Mouse (Mus musculus) midbrain, embryonic 16.5 days (tissue): ENCODE data around the gene Zcchc8. TPM values are rescaled to one million over a fixed set of nuclear protein-coding genes. Genes with fewer than 3 reads are reported as not detected.
"Not testable (repeated sequence)": the region's sequence is repeated elsewhere in the genome, so short reads cannot be mapped to it uniquely, and the experiment has no call there.

Experiments
- ATAC-seq: fragments of 200-750 bp; cut with Nextera tagmentation; 2 replicates; pipeline ENCODE4 v1.8.0; 2017; ENCODE audit warnings: moderate TSS enrichment
- H3K27ac ChIP-seq: fragments of 300-500 bp; sonication (generic); 2 replicates; pipeline ENCODE4 v1.5.1; 2014; ENCODE audit warnings: mild to moderate bottlenecking, low read length, mixed read lengths
- H3K27me3 ChIP-seq: fragments of 300-500 bp; sonication (generic); 2 replicates; pipeline ENCODE4 v1.6.1; 2014; ENCODE audit warnings: low read depth, low read length, mixed read lengths; ENCODE audit not compliant: control insufficient read depth, insufficient read depth
- H3K36me3 ChIP-seq: fragments of 300-500 bp; sonication (generic); 2 replicates; pipeline ENCODE4 v1.6.1; 2014; ENCODE audit warnings: mild to moderate bottlenecking, low read length, moderate library complexity, mixed read lengths; ENCODE audit not compliant: control insufficient read depth, insufficient read depth
- H3K4me1 ChIP-seq: fragments of 300-500 bp; sonication (generic); 2 replicates; pipeline ENCODE4 v1.6.1; 2014; ENCODE audit warnings: mild to moderate bottlenecking, low read length, mixed read lengths; ENCODE audit not compliant: control insufficient read depth, insufficient read depth
- H3K4me2 ChIP-seq: fragments of 300-500 bp; sonication (generic); 2 replicates; pipeline ENCODE4 v1.6.1; 2014; ENCODE audit warnings: mild to moderate bottlenecking, low read length, mixed read lengths
- H3K4me3 ChIP-seq: fragments of 300-500 bp; sonication (generic); 2 replicates; pipeline ENCODE4 v1.5.1; 2014; ENCODE audit warnings: low read depth, mild to moderate bottlenecking, low read length, moderate library complexity, mixed read lengths
- H3K9ac ChIP-seq: fragments of 300-500 bp; sonication (generic); 2 replicates; pipeline ENCODE4 v1.6.1; 2014; ENCODE audit warnings: low read depth, low read length, mixed read lengths
- H3K9me3 ChIP-seq: fragments of 300-500 bp; sonication (generic); replicated peaks from 2 replicates; pipeline ENCODE4 v1.6.1; 2014; ENCODE audit warnings: mild to moderate bottlenecking, low read length, mixed read lengths; ENCODE audit not compliant: control insufficient read depth, poor library complexity, severe bottlenecking
- WGBS: fragments of 180-500 bp; shearing (Covaris S2); extraction: QIAGEN DNeasy Blood & Tissue Kit; methylation state at CpG from one replicate; pipeline ENCODE4 v1.1.7; 2014; 5-methylcytosine and 5-hydroxymethylcytosine counted together
- polyA plus RNA-seq: library from polyadenylated mRNA; unstranded; fragments of >200 nt; fragmentation: Nextera tagmentation; extraction: Ambion mirVana; gene quantifications from 2 replicates; pipeline ENCODE4 v1.2.1, GENCODE M21; 2015

The Zcchc8 gene
- 70.5 and 76.7 TPM in 2 replicates for polyA plus RNA-seq

DNA sequence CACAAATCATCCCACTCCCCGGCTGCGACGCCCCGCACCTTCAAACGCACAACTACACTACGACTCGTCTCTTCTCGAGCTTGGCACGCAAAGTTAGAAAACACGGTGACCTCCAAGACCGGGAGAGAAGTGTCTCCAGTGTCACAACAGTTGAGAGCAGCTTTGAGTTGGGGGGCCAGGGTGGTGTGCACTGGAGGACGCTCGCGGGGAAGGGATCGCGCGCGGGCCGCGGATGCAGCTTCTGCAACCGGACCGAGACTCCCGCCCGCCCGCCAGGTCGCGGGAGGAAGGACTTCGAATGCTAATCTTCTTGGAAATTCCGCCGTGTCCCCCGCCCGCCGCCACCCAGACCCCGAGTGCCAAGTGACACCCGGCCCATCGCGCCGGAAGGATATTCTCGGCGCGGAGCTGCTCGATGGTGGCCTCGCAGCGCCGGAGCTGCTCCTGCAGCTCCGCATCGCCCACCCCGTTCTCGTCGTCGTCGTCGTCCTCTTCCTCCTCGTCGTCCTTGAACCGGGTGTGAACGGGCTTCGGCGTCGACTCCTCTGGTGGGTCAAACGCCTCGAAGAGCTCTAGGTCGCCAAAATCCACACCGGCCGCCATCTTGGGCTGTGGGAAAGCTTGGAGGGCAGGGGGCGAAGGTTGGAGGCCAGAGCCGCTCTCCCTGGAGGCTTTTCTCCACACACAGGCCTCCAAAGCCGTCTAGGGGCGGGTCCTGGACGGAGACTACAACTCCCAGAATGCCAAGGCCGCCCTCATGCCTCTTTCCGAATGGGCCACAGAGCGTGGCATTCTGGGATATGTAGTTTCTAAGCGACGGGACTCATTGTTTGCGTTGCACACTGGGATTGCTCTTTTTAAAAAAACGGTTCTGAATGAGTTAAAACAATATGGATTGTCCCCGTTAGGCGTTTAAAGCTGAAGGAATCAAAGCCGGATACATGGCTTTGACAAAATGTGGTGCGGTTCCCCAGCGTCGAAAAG is at the start of gene Zcchc8:
Zcchc8 (minus strand) TSS at position 773 of the 984 bp plus-strand sequence.
- H3K9ac ChIP-seq, result peak within 1 kb of the TSS; percentile 68
- no peaks in the 10 kb centered on the region for H3K36me3 ChIP-seq
- H3K4me1 ChIP-seq, result peaks cover 27% of the 10 kb centered on the region
- WGBS, result under 1% methylated on average over 82 of the region's 83 CpGs
- peak within 1 kb of the TSS; percentile 92 for H3K27ac ChIP-seq
- peak; percentile 100 for ATAC-seq
- H3K9me3 ChIP-seq, result no peaks in the 10 kb centered on the region
- peak within 1 kb of the TSS; percentile 93 for H3K4me2 ChIP-seq
- H3K4me3 ChIP-seq, result peak within 1 kb of the TSS; percentile 64
- H3K27me3 ChIP-seq, result no peaks in the 10 kb centered on the region

- not testable (repeated sequence) for ATAC-seq
Observed at GRCm38 (mm10) chr5:123766455-123766854, 45.6 kb upstream of the Zcchc8 start.

GRCm38 (mm10) chr5:123765506-123765905 is 44.6 kb upstream of the Zcchc8 start:
- Histone ChIP-seq H3K4me3 (no peak overlapping the region), H3K27me3 (no peaks in the 10 kb centered on the region), H3K4me2 (no peak overlapping the region), H3K36me3 (no peaks in the 10 kb centered on the region), H3K4me1 (no peaks in the 10 kb centered on the region), H3K9me3 (no peaks in the 10 kb centered on the region), H3K9ac (no peak overlapping the region), H3K27ac (no peak overlapping the region)
- WGBS, result 97% methylated on average over 11 of the region's 11 CpGs
- no peak for ATAC-seq

More at GRCm38 (mm10) chr5:123766455-123766854, 45.6 kb upstream of the Zcchc8 start:
- not testable (repeated sequence) for H3K4me1 ChIP-seq, H3K4me2 ChIP-seq, H3K27ac ChIP-seq, H3K27me3 ChIP-seq, H3K9ac ChIP-seq, H3K4me3 ChIP-seq, H3K9me3 ChIP-seq, H3K36me3 ChIP-seq
- WGBS, result 96% methylated on average over 11 of the region's 11 CpGs

GRCm38 (mm10) chr5:123749065-123750064 is 28.5 kb upstream of the Zcchc8 start, which contains the start of the genes Rsrc2 and Kntc1:
Gene Rsrc2, minus strand, starts transcription at chr5:123749414.
Gene Kntc1, plus strand, starts transcription at chr5:123749716.
- peak; percentile 99 for ATAC-seq
- Histone ChIP-seq H3K4me2 (peak within 1 kb of the TSS; percentile 74), H3K36me3 (peaks cover 1% of the 10 kb centered on the region), H3K27me3 (no peaks in the 10 kb centered on the region), H3K4me3 (peak within 1 kb of the TSS; percentile 76), H3K4me1 (peaks cover 28% of the 10 kb centered on the region), H3K9ac (peak within 1 kb of the TSS; percentile 84), H3K27ac (peak within 1 kb of the TSS; percentile 98), H3K9me3 (no peaks in the 10 kb centered on the region)
- under 1% methylated on average over 59 of the region's 63 CpGs for WGBS

- H3K4me1 ChIP-seq, result peaks cover 28% of the 10 kb centered on the region
- H3K9me3 ChIP-seq, result no peaks in the 10 kb centered on the region
- H3K36me3 ChIP-seq, result peaks cover 9% of the 10 kb centered on the region
- no peaks in the 10 kb centered on the region for H3K27me3 ChIP-seq
- peak overlapping the region; percentile 76 for H3K4me3 ChIP-seq
- peak overlapping the region; percentile 84 for H3K9ac ChIP-seq
- H3K27ac ChIP-seq, result peak overlapping the region; percentile 98
- H3K4me2 ChIP-seq, result peak overlapping the region; percentile 68
- WGBS, result under 1% methylated on average over 18 of the region's 18 CpGs
- ATAC-seq, result peak; percentile 2; the same call in 1 of the 2 replicates
Observed at GRCm38 (mm10) chr5:123748339-123749064, 27.6 kb upstream of the Zcchc8 start.

DNA sequence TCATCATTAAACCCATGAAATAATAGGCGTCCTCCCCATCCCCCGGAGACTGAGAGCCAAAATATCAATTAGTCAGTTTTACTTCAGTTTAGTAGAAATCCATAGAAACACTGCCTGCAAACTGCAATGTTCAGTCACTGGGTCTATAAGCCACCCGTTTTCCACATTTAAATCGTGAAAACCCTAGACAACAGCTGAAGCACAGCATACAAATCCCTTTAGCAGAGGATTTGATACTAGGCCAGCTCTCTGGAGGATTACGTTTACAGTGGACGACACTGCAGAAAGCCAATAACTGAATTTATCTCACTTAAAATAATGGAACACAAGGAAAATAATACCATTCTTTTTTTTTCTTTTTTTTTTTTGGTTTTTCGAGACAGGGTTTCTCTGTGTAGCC is 26.7 kb upstream of the Zcchc8 start:
- Histone ChIP-seq H3K4me2 (peak overlapping the region; percentile 68), H3K27me3 (no peaks in the 10 kb centered on the region), H3K9me3 (no peaks in the 10 kb centered on the region), H3K9ac (peak overlapping the region; percentile 4), H3K4me3 (peak overlapping the region; percentile 76), H3K36me3 (peaks cover 15% of the 10 kb centered on the region), H3K4me1 (peaks cover 28% of the 10 kb centered on the region), H3K27ac (no peak overlapping the region)
- WGBS, result 24% methylated on average over 7 of the region's 7 CpGs
- no peak for ATAC-seq

DNA sequence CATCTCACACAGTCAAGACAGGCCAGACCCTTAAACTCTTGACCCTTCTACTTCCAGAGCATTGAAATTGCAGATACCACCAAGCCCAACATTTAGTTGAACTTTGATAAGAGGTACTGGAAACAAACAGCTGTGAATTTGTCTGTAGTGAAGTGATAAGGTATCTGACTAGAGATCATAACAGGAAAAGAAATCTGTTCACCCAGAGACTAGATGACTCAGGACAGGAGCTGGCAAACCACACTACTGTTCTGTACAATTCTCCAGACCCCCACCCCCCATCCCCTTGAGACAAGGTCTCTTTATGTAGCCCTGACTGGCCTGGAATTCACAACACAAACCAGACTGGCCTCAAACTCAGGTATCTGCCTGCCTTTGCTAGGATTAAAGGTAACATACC is 25.4 kb upstream of the Zcchc8 start:
- H3K4me3 ChIP-seq, result peak overlapping the region; percentile 12; the same call in 1 of the 2 replicates
- no peak for ATAC-seq

DNA sequence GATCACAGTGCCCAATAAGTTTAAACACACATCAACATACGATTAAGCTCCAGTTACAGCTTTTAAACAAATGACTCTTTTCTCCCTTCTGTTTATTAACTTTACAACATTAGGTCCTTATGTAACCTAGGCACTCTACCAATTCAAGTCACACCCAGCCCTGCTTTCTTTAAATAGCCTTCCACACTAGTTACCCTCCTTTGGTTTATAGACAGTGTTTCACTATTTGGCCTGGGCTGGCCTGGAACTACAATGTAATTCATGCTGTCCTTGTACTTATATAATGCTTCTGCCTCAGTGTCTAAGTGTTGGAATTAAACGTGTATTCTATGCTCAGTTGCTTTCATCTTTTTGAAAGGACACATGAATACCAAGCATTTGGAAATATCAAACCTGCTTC is 23.5 kb upstream of the Zcchc8 start:
- Histone ChIP-seq H3K27ac (no peak overlapping the region), H3K4me2 (no peak overlapping the region), H3K9me3 (no peaks in the 10 kb centered on the region), H3K4me1 (peaks cover 25% of the 10 kb centered on the region), H3K4me3 (no peak overlapping the region), H3K36me3 (peaks cover 28% of the 10 kb centered on the region), H3K27me3 (no peaks in the 10 kb centered on the region), H3K9ac (no peak overlapping the region)
- no peak for ATAC-seq
- 91% methylated on average over 2 of the region's 2 CpGs for WGBS

More for the DNA sequence above, 25.4 kb upstream of the Zcchc8 start:
- H3K4me2 ChIP-seq, result peak overlapping the region; percentile 42
- H3K36me3 ChIP-seq, result peaks cover 16% of the 10 kb centered on the region
- H3K4me1 ChIP-seq, result peaks cover 28% of the 10 kb centered on the region
- H3K27me3 ChIP-seq, result no peaks in the 10 kb centered on the region
- H3K9me3 ChIP-seq, result no peaks in the 10 kb centered on the region
- H3K9ac ChIP-seq, result 0 out of 2 replicates have a peak overlapping the region, but pooled peaks have one; percentile 10
- no peak overlapping the region for H3K27ac ChIP-seq
